Mouse (Mus musculus): ENCODE measurements around the gene Siglecf. TPM values are rescaled to one million over a fixed set of nuclear protein-coding genes. Genes with fewer than 3 reads are reported as not detected.

Siglecf gene
- 2.0 and 2.2 TPM in 2 replicates for polyA plus RNA-seq (2015; fragmentation: Nextera tagmentation; extraction: Ambion mirVana)

DNA sequence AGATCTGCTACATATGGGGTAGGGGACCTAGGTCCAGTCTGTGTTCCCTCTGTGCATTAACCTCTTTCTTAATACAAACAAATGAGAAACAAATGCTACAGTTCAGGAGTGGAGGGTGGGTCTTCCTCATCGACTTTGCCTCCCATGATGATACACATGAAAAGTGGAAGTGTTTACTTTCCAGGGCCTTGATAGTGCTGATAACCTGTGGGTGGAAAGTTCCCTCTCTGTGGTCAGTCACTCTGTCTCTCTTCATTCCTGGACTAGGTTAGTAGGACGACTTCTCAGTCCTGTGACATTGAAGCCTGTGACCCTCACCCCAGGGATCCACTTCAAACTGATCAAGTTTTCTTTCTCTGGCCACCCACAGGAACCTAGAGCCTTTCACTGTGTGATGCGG is at the start of gene Siglecf:
Gene Siglecf (plus strand): TSS at position 188 of the 400 bp plus-strand sequence.
- 28% methylated on average over 3 of the region's 3 CpGs for WGBS (ENCODE audit: insufficient replicate concordance)
- Histone ChIP-seq H3K4me1 (replicated peaks) (peaks cover 45% of the 10 kb centered on the region), H3K9me3 (replicated peaks) (no peaks in the 10 kb centered on the region), H3K4me3 (replicated peaks) (no peak within 1 kb of the TSS), H3K27me3 (no peaks in the 10 kb centered on the region), H3K36me3 (no peaks in the 10 kb centered on the region), H3K4me2 (no peak within 1 kb of the TSS; the same call in 1 of the 2 replicates), H3K9ac (no peak within 1 kb of the TSS; the same call in 1 of the 2 replicates), H3K27ac (peak within 1 kb of the TSS; percentile 64)
- DNase-seq = no peak
- no peak for ATAC-seq (ENCODE audit: low read depth)

DNA sequence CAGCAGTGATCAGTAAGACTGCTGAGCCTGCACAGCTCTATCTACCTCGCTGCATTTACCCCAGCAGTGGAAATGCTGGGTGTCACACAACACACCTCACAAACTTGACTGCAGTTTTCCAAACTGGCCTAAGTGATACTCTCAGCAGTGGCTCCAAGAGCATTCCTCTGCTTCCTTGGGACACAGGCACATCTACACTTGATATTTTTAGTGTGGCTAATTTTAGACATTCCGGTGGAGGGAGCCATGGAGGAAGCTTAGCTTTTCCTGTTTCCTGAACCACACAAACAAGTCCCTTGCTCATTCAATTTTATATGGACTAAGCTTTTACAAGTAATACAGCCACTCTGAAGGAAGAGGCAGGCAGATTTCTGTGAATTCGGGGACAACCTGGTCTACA is 45.9 kb upstream of the Siglecf start:
- H3K4me3 ChIP-seq (replicated peaks) = no peak overlapping the region
- H3K9me3 ChIP-seq (replicated peaks) = no peaks in the 10 kb centered on the region
- 41% methylated on average over 3 of the region's 3 CpGs for WGBS (ENCODE audit: insufficient replicate concordance)
- H3K27me3 ChIP-seq = no peaks in the 10 kb centered on the region
- DNase-seq (no peak), ATAC-seq (ENCODE audit: low read depth) (no peak)
- H3K9ac ChIP-seq = no peak overlapping the region; the same call in 1 of the 2 replicates
- no peak overlapping the region for H3K4me2 ChIP-seq
- no peak overlapping the region for H3K27ac ChIP-seq
- peaks cover 41% of the 10 kb centered on the region for H3K36me3 ChIP-seq
- H3K4me1 ChIP-seq (replicated peaks) = peaks cover 21% of the 10 kb centered on the region

GRCm38 (mm10) chr7:43309069-43309468 is 42.1 kb upstream of the Siglecf start:
- no peaks in the 10 kb centered on the region for H3K27me3 ChIP-seq
- no peak overlapping the region; the same call in 1 of the 2 replicates for H3K27ac ChIP-seq
- peaks cover 43% of the 10 kb centered on the region for H3K4me1 ChIP-seq (replicated peaks)
- no peaks in the 10 kb centered on the region for H3K9me3 ChIP-seq (replicated peaks)
- WGBS (ENCODE audit: insufficient replicate concordance) = 68% methylated on average over 2 of the region's 2 CpGs
- no peak overlapping the region for H3K4me3 ChIP-seq (replicated peaks)
- no peak for DNase-seq
- peaks cover 30% of the 10 kb centered on the region for H3K36me3 ChIP-seq
- H3K9ac ChIP-seq = no peak overlapping the region
- H3K4me2 ChIP-seq = no peak overlapping the region
- no peak for ATAC-seq (ENCODE audit: low read depth)

GRCm38 (mm10) chr7:43311632-43312031 is 39.5 kb upstream of the Siglecf start:
- ATAC-seq (ENCODE audit: low read depth) = no peak
- DNase-seq = no peak
- Histone ChIP-seq H3K9ac (peak overlapping the region; percentile 37; the same call in 1 of the 2 replicates), H3K27me3 (no peaks in the 10 kb centered on the region), H3K9me3 (replicated peaks) (no peaks in the 10 kb centered on the region), H3K4me1 (replicated peaks) (peaks cover 43% of the 10 kb centered on the region), H3K27ac (no peak overlapping the region; the same call in 1 of the 2 replicates), H3K4me3 (replicated peaks) (peak overlapping the region; percentile 75), H3K36me3 (peaks cover 26% of the 10 kb centered on the region), H3K4me2 (peak overlapping the region; percentile 81)
- 42% methylated on average over 6 of the region's 6 CpGs for WGBS (ENCODE audit: insufficient replicate concordance)

DNA sequence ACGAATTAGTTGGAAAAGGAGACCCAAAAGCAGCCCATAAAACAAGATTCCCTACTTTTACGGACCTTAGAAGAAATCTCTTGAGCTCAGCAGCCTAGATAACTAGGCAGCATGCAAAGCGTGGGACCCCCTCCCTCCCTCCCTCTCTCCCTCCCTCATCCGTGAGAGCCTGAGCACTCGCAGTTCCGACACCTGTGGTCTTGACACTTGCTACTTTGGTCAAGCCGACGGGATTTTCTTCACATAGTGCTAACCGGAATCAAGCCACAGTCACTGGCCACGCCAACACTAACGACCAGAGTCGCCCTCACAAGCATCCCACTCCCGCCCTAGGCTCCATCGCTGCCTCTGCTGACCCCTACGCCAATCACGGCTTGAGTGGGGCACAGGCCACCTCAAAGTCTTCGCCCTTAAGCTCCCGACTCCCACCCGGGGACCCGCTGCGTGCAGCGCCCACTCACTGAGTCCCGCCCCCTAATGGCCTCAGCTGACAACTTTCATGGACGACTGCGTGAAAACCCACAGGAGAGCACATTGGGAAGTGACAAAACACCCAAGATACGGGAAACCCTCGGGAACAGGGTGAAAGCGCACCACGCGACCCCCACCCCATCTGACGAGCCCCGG is 38.6 kb upstream of the Siglecf start:
- H3K9ac ChIP-seq = peak overlapping the region; percentile 79
- DNase-seq (no peak), ATAC-seq (ENCODE audit: low read depth) (peak; percentile 52)
- peak overlapping the region; percentile 75 for H3K4me3 ChIP-seq (replicated peaks)
- under 1% methylated on average over 32 of the region's 32 CpGs for WGBS (ENCODE audit: insufficient replicate concordance)
- H3K9me3 ChIP-seq (replicated peaks) = no peaks in the 10 kb centered on the region
- no peaks in the 10 kb centered on the region for H3K27me3 ChIP-seq
- H3K4me1 ChIP-seq (replicated peaks) = peaks cover 37% of the 10 kb centered on the region
- H3K36me3 ChIP-seq = peaks cover 23% of the 10 kb centered on the region
- H3K27ac ChIP-seq = peak overlapping the region; percentile 85
- H3K4me2 ChIP-seq = peak overlapping the region; percentile 81

GRCm38 (mm10) chr7:43313013-43313428 is 38.1 kb upstream of the Siglecf start, which contains the start of gene Zfp715:
TSS of gene Zfp715 (minus strand) at chr7:43313294.
- Histone ChIP-seq H3K4me1 (replicated peaks) (peaks cover 36% of the 10 kb centered on the region), H3K27ac (peak within 1 kb of the TSS; percentile 85), H3K9ac (peak within 1 kb of the TSS; percentile 79), H3K4me2 (peak within 1 kb of the TSS; percentile 81), H3K36me3 (peaks cover 20% of the 10 kb centered on the region), H3K4me3 (replicated peaks) (peak within 1 kb of the TSS; percentile 75), H3K9me3 (replicated peaks) (no peaks in the 10 kb centered on the region), H3K27me3 (no peaks in the 10 kb centered on the region)
- WGBS (ENCODE audit: insufficient replicate concordance) = under 1% methylated on average over 33 of the region's 33 CpGs
- ATAC-seq (ENCODE audit: low read depth) (peak; percentile 92), DNase-seq (peak; percentile 84)

- H3K27me3 ChIP-seq = no peaks in the 10 kb centered on the region
- WGBS (ENCODE audit: insufficient replicate concordance) = 50% methylated on average over 10 of the region's 10 CpGs
Measured at GRCm38 (mm10) chr7:43326223-43326780, 24.8 kb upstream of the Siglecf start.

DNA sequence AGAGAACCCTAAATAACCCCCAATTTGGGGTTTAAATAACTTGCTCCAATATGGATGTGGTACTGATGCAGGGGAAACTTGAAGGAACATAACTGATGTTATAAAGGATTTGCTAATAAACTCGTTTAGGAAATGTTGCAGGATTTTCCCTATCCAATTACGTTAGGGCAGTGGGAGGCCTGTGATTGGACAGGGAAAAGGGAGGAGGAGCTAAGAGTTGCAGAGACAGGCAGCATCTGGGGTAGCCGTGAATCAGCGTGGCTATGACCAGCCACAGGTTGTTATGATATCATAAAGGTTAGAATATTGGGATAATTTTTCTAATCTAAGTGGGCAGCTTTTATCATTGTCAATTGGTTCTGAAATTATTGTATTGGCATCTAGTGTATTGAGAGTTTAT is 23.0 kb upstream of the Siglecf start:
- DNase-seq (no peak), ATAC-seq (ENCODE audit: low read depth) (no peak)
- no peak overlapping the region for H3K4me3 ChIP-seq (replicated peaks)
- H3K27me3 ChIP-seq = no peaks in the 10 kb centered on the region
- H3K36me3 ChIP-seq = no peaks in the 10 kb centered on the region
- no peak overlapping the region for H3K4me2 ChIP-seq
- WGBS (ENCODE audit: insufficient replicate concordance) = 47% methylated on average over 4 of the region's 4 CpGs
- H3K4me1 ChIP-seq (replicated peaks) = no peaks in the 10 kb centered on the region
- no peak overlapping the region for H3K9ac ChIP-seq
- no peak overlapping the region for H3K27ac ChIP-seq
- H3K9me3 ChIP-seq (replicated peaks) = no peaks in the 10 kb centered on the region

More at GRCm38 (mm10) chr7:43326223-43326780, 24.8 kb upstream of the Siglecf start:
- H3K9ac ChIP-seq = no peak overlapping the region
- no peaks in the 10 kb centered on the region for H3K4me1 ChIP-seq (replicated peaks)
- no peaks in the 10 kb centered on the region for H3K36me3 ChIP-seq
- ATAC-seq (ENCODE audit: low read depth) (no peak), DNase-seq (no peak)
- H3K27ac ChIP-seq = no peak overlapping the region
- no peak overlapping the region for H3K4me2 ChIP-seq
- H3K9me3 ChIP-seq (replicated peaks) = no peaks in the 10 kb centered on the region
- H3K4me3 ChIP-seq (replicated peaks) = no peak overlapping the region

DNA sequence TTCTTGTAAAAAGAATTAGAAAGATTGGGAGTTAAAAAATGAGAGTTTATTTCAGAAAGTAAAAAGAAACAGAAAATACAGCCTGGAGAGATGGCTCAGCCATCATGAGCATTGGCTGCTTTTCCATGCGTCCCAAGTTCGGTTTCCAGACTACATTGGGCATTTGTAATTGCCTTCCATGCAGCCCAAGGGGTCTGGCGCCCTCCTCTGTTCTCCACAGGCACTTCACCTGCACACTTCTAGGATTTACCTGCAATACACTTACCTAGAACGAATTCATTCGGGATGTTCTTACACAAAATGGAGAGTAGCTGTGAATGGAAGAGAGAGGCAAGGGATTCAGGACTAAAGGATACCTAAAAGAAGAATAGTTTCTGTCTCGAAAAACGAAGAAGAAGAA is 17.9 kb upstream of the Siglecf start:
- ATAC-seq (ENCODE audit: low read depth) = no peak
- H3K4me2 ChIP-seq = no peak overlapping the region

DNA sequence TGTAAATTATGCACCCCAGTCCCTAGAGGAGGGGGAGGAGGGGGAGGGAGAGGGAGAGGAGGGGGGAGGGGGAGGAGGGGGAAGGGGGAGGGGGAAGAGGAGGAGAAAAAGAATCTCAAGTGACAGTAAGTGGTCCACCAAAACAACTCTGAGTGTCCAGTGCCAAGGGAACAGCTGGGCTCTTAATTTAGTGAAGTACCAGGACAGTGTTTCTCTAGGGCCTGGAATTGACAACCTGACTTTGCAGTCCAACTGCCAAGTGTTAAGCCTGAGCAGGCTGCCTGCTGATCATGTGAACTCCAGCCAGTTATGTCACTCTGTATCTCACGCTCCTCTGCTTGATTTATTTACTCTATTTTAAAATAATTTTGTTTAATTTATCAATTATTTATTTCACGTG is 17.2 kb upstream of the Siglecf start:
- no peaks in the 10 kb centered on the region for H3K9me3 ChIP-seq (replicated peaks)
- DNase-seq = no peak
- no peak overlapping the region for H3K4me2 ChIP-seq
- no peaks in the 10 kb centered on the region for H3K36me3 ChIP-seq
- WGBS (ENCODE audit: insufficient replicate concordance) = 51% methylated on average over 2 of the region's 2 CpGs
- no peaks in the 10 kb centered on the region for H3K27me3 ChIP-seq
- H3K9ac ChIP-seq = no peak overlapping the region
- H3K4me3 ChIP-seq (replicated peaks) = no peak overlapping the region
- no peaks in the 10 kb centered on the region for H3K4me1 ChIP-seq (replicated peaks)
- ATAC-seq (ENCODE audit: low read depth) = no peak
- H3K27ac ChIP-seq = no peak overlapping the region

More for the DNA sequence above, 17.9 kb upstream of the Siglecf start:
- Histone ChIP-seq H3K4me1 (replicated peaks) (no peaks in the 10 kb centered on the region), H3K9me3 (replicated peaks) (no peaks in the 10 kb centered on the region), H3K9ac (no peak overlapping the region), H3K27me3 (no peaks in the 10 kb centered on the region), H3K36me3 (no peaks in the 10 kb centered on the region), H3K27ac (no peak overlapping the region), H3K4me3 (replicated peaks) (no peak overlapping the region)
- WGBS (ENCODE audit: insufficient replicate concordance) = 14% methylated on average over 5 of the region's 7 CpGs
- no peak for DNase-seq

GRCm38 (mm10) chr7:43340771-43341170 is 10.4 kb upstream of the Siglecf start:
- 56% methylated on average over 4 of the region's 4 CpGs for WGBS (ENCODE audit: insufficient replicate concordance)
- Histone ChIP-seq H3K4me3 (replicated peaks) (no peak overlapping the region), H3K9me3 (replicated peaks) (no peaks in the 10 kb centered on the region), H3K36me3 (no peaks in the 10 kb centered on the region), H3K4me1 (replicated peaks) (no peaks in the 10 kb centered on the region), H3K27ac (no peak overlapping the region), H3K4me2 (no peak overlapping the region), H3K9ac (no peak overlapping the region), H3K27me3 (no peaks in the 10 kb centered on the region)
- ATAC-seq (ENCODE audit: low read depth) = no peak
- DNase-seq = no peak

Data from liver, embryonic 13.5 days (tissue).